17 mouse cellular contexts compared by ENCODE assay signal in the genomic region with DNA sequence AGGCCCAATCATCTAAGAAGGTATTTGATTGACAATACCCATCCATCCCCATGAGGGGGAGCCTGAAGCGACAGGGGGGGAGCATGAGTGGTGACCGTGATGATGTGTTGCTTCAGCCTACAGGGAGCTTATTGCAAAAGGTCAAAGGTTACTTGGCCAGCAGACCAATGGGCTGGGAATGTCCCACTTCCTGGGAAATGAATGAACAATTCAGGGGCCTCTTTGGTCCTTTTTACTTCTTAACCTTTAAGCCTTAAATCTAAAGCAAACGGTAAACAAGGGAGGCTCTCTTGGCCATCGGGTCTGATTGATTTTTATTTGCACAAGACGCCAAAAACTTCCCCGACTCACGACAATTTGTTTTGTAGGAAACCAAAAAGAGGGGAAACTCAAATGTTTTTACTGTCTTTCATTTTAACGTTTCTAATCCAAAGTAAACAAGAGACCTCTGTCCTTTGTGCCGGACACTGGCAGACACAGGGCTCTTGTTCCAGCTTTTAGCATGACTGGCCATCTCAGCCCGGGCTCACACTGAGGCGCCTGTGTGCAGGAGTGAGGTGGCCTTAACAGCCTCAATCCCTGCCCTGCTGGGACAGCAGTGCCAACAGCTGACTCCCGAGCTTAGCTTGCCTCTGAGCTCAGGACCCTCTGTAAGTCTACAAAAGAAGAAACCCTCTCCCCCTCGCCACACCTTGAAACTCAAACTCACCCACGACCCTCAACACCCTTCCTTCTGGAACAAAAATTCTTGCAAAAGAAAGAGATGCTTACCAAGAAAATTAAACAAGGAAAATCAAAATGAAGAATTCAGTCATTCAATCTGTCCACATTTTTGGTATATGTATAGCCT. TPM values are rescaled to one million over a fixed set of nuclear protein-coding genes. Genes with fewer than 3 reads are reported as not detected.
DNase-seq lines count a peak whose midpoint lies in the region; ATAC-seq and TF ChIP-seq lines count a peak whose summit lies in the region.
"Had no signal": no experiment of that assay in that cellular context is flagged by ENCODE, and none has a peak within 500 bp of the region (broad histone marks: within the 10 kb centered on the region; RNA-seq: fewer than 3 reads in every experiment).

No protein-coding gene starts in this region.

- intact Hi-C loops in heart, adult 2 months (cut with DNase I), result no loop called here

- H3K4me3 ChIP-seq in forebrain, postnatal 0 days (ENCODE audit: low read depth, low read length), result no peak overlapping the region
- H3K4me3 ChIP-seq in forebrain, embryonic 14.5 days (ENCODE audit: low read depth, low read length), result no peak overlapping the region
- H3K4me3 ChIP-seq in kidney, postnatal 0 days (replicated peaks; ENCODE audit: low read depth, low read length), result no peak overlapping the region
- no peak overlapping the region for H3K4me3 ChIP-seq in liver, embryonic 16.5 days (ENCODE audit: low read depth, low read length)
- no peak overlapping the region for H3K4me3 ChIP-seq in liver, postnatal 0 days (ENCODE audit: low read depth, low read length)
- no peak overlapping the region for H3K4me3 ChIP-seq in heart, adult 2 months
- H3K4me3 ChIP-seq: embryonic facial prominence, embryonic 12.5 days; forebrain, embryonic 10.5 days; midbrain, embryonic 15.5 days had no signal

- TF ChIP-seq EP300 in liver, postnatal 0 days (IDR thresholded peaks at IDR 0.05; ENCODE audit: low read depth), result no peak
- TF ChIP-seq EP300 in heart, adult 2 months (IDR thresholded peaks at IDR 0.05; ENCODE audit: insufficient read depth, low read depth, low read length), result no peak

- no peak overlapping the region for H3K9ac ChIP-seq in forebrain, postnatal 0 days
- no peak overlapping the region for H3K9ac ChIP-seq in forebrain, embryonic 14.5 days (ENCODE audit: low read length)
- no peak overlapping the region for H3K9ac ChIP-seq in kidney, postnatal 0 days (ENCODE audit: low read depth, low read length)
- H3K9ac ChIP-seq in liver, embryonic 16.5 days (ENCODE audit: low read depth, low read length), result no peak overlapping the region
- no peak overlapping the region for H3K9ac ChIP-seq in liver, postnatal 0 days (replicated peaks)
- H3K9ac ChIP-seq in heart, adult 2 months (ENCODE audit: low read depth, low read length), result no peak overlapping the region
- H3K9ac ChIP-seq: embryonic facial prominence, embryonic 12.5 days; liver, embryonic 14.5 days; midbrain, embryonic 15.5 days had no signal

- ATAC-seq in forebrain, postnatal 0 days, result peak; percentile 59
- ATAC-seq in forebrain, embryonic 14.5 days, result no peak
- ATAC-seq in kidney, postnatal 0 days (replicated peaks; ENCODE audit: low FRiP score, low read depth), result 0 out of 2 replicates have a peak, but pooled peaks have one; percentile 25
- ATAC-seq in liver, embryonic 16.5 days (ENCODE audit: low read depth), result peak; percentile 72
- peak; percentile 60 for ATAC-seq in liver, postnatal 0 days
- ATAC-seq: midbrain, embryonic 15.5 days had no signal

- no peaks in the 10 kb centered on the region for H3K79me2 ChIP-seq in heart, adult 2 months (replicated peaks; ENCODE audit: control insufficient read depth, insufficient read depth, low read length)

- no peak for TF ChIP-seq CTCF in forebrain, postnatal 0 days (IDR thresholded peaks at IDR 0.05; ENCODE audit: low read depth)
- TF ChIP-seq CTCF in kidney, postnatal 0 days (IDR thresholded peaks at IDR 0.05; ENCODE audit: low read depth), result peak; percentile 7; the same call in 1 of the 2 replicates
- peak; percentile 14; the same call in 1 of the 2 replicates for TF ChIP-seq CTCF in liver, postnatal 0 days (IDR thresholded peaks at IDR 0.05; ENCODE audit: low read depth)
- no peak for TF ChIP-seq CTCF in heart, adult 2 months (IDR thresholded peaks at IDR 0.05)

- no peak for TF ChIP-seq POLR2A in heart, adult 2 months (IDR thresholded peaks at IDR 0.05; ENCODE audit: insufficient read depth, low read depth, low read length)

- no peak for DNase-seq in forebrain, postnatal 0 days
- no peak for DNase-seq in forebrain, embryonic 14.5 days (ENCODE audit: low spot score)
- DNase-seq in kidney, postnatal 0 days (ENCODE audit: low spot score), result peak; percentile 32
- no peak for DNase-seq in kidney, adult 18-20 months
- no peak for DNase-seq in liver
- DNase-seq in liver, postnatal 0 days, result no peak
- no peak for DNase-seq in heart, adult 2 months
- DNase-seq: cerebellum, adult 8-10 months; heart, adult 18-20 months; heart, postnatal 4 days; kidney, adult 8-10 months; lung, postnatal 36 days had no signal

- H3K27me3 ChIP-seq in forebrain, postnatal 0 days (ENCODE audit: insufficient read depth, low read length), result no peaks in the 10 kb centered on the region
- no peaks in the 10 kb centered on the region for H3K27me3 ChIP-seq in forebrain, embryonic 14.5 days (replicated peaks; ENCODE audit: control insufficient read depth, insufficient read depth, low read length)
- no peaks in the 10 kb centered on the region for H3K27me3 ChIP-seq in kidney, postnatal 0 days (ENCODE audit: insufficient read depth, low read length)
- H3K27me3 ChIP-seq in liver, embryonic 16.5 days (ENCODE audit: control insufficient read depth, insufficient read depth, low read depth, low read length), result no peaks in the 10 kb centered on the region
- H3K27me3 ChIP-seq in liver, postnatal 0 days (ENCODE audit: insufficient read depth, low read length), result no peaks in the 10 kb centered on the region
- no peaks in the 10 kb centered on the region; the same call in 1 of the 2 replicates for H3K27me3 ChIP-seq in heart, adult 2 months (ENCODE audit: control insufficient read depth, insufficient read depth, low read length)
- H3K27me3 ChIP-seq: embryonic facial prominence, embryonic 12.5 days; midbrain, embryonic 15.5 days had no signal

- H3K27ac ChIP-seq in forebrain, postnatal 0 days (ENCODE audit: low read depth, low read length), result no peak overlapping the region
- no peak overlapping the region for H3K27ac ChIP-seq in forebrain, embryonic 14.5 days (ENCODE audit: low read depth, low read length)
- H3K27ac ChIP-seq in kidney, postnatal 0 days, result no peak overlapping the region
- no peak overlapping the region for H3K27ac ChIP-seq in liver, embryonic 16.5 days (ENCODE audit: low read length)
- H3K27ac ChIP-seq in liver, postnatal 0 days (ENCODE audit: low read depth), result 0 out of 2 replicates have a peak overlapping the region, but pooled peaks have one; percentile 18
- no peak overlapping the region for H3K27ac ChIP-seq in heart, adult 2 months
- H3K27ac ChIP-seq: embryonic facial prominence, embryonic 12.5 days; forebrain, embryonic 10.5 days; liver, embryonic 14.5 days; midbrain, embryonic 15.5 days had no signal

- 51% methylated on average over 14 of the region's 14 CpGs for WGBS in forebrain, postnatal 0 days
- WGBS in forebrain, embryonic 14.5 days, result 52% methylated on average over 14 of the region's 14 CpGs
- 39% methylated on average over 14 of the region's 14 CpGs for WGBS in kidney, postnatal 0 days
- WGBS in liver, embryonic 16.5 days (ENCODE audit: insufficient replicate concordance), result 45% methylated on average over 14 of the region's 14 CpGs
- 43% methylated on average over 14 of the region's 14 CpGs for WGBS in liver, postnatal 0 days (ENCODE audit: insufficient replicate concordance)
- 40% methylated on average over 14 of the region's 14 CpGs for WGBS in heart, adult 2 months

- H3K36me3 ChIP-seq in forebrain, postnatal 0 days (ENCODE audit: insufficient read depth), result no peaks in the 10 kb centered on the region
- no peaks in the 10 kb centered on the region for H3K36me3 ChIP-seq in forebrain, embryonic 14.5 days (ENCODE audit: control insufficient read depth, insufficient read depth, low read length)
- H3K36me3 ChIP-seq in kidney, postnatal 0 days (ENCODE audit: insufficient read depth, low read length), result no peaks in the 10 kb centered on the region
- H3K36me3 ChIP-seq in liver, embryonic 16.5 days (ENCODE audit: control insufficient read depth, insufficient read depth), result no peaks in the 10 kb centered on the region
- H3K36me3 ChIP-seq in liver, postnatal 0 days (replicated peaks; ENCODE audit: insufficient read depth, low read length), result no peaks in the 10 kb centered on the region
- H3K36me3 ChIP-seq in heart, adult 2 months (ENCODE audit: control insufficient read depth, insufficient read depth, low read length), result no peaks in the 10 kb centered on the region
- H3K36me3 ChIP-seq: embryonic facial prominence, embryonic 12.5 days; forebrain, embryonic 10.5 days; midbrain, embryonic 15.5 days had no signal

- no peaks in the 10 kb centered on the region for H3K9me3 ChIP-seq in forebrain, postnatal 0 days (ENCODE audit: low read length)
- no peaks in the 10 kb centered on the region for H3K9me3 ChIP-seq in forebrain, embryonic 14.5 days (replicated peaks; ENCODE audit: control insufficient read depth, low read length)
- no peaks in the 10 kb centered on the region for H3K9me3 ChIP-seq in kidney, postnatal 0 days (replicated peaks; ENCODE audit: low read length)
- H3K9me3 ChIP-seq in liver, embryonic 16.5 days (replicated peaks; ENCODE audit: control insufficient read depth, low read length), result no peaks in the 10 kb centered on the region
- no peaks in the 10 kb centered on the region for H3K9me3 ChIP-seq in liver, postnatal 0 days (ENCODE audit: low read length)
- H3K9me3 ChIP-seq: embryonic facial prominence, embryonic 12.5 days; forebrain, embryonic 10.5 days; midbrain, embryonic 15.5 days had no signal

- no peak overlapping the region for H3K4me2 ChIP-seq in forebrain, postnatal 0 days (ENCODE audit: low read depth)
- no peak overlapping the region for H3K4me2 ChIP-seq in forebrain, embryonic 14.5 days (ENCODE audit: low read length)
- H3K4me2 ChIP-seq in kidney, postnatal 0 days (ENCODE audit: low read length), result no peak overlapping the region
- no peak overlapping the region for H3K4me2 ChIP-seq in liver, embryonic 16.5 days (ENCODE audit: low read depth, low read length)
- no peak overlapping the region for H3K4me2 ChIP-seq in liver, postnatal 0 days (ENCODE audit: low read depth, low read length)
- H3K4me2 ChIP-seq: embryonic facial prominence, embryonic 12.5 days; midbrain, embryonic 15.5 days had no signal

- H3K4me1 ChIP-seq in forebrain, postnatal 0 days (ENCODE audit: insufficient read depth), result no peaks in the 10 kb centered on the region
- no peaks in the 10 kb centered on the region for H3K4me1 ChIP-seq in forebrain, embryonic 14.5 days (ENCODE audit: control insufficient read depth, insufficient read depth, low read length)
- H3K4me1 ChIP-seq in kidney, postnatal 0 days (replicated peaks; ENCODE audit: insufficient read depth, low read length), result no peaks in the 10 kb centered on the region; the same call in 1 of the 2 replicates
- H3K4me1 ChIP-seq in liver, embryonic 16.5 days (ENCODE audit: control insufficient read depth, low read depth, low read length), result no peaks in the 10 kb centered on the region; the same call in 1 of the 2 replicates
- H3K4me1 ChIP-seq in liver, postnatal 0 days (ENCODE audit: insufficient read depth), result no peaks in the 10 kb centered on the region; the same call in 1 of the 2 replicates
- H3K4me1 ChIP-seq in heart, adult 2 months (ENCODE audit: control insufficient read depth, insufficient read depth, low read length), result no peaks in the 10 kb centered on the region
- H3K4me1 ChIP-seq: embryonic facial prominence, embryonic 12.5 days; midbrain, embryonic 15.5 days had no signal

RNA-seq across cellular contexts. Expression of gene Tgfa, which starts 8.7 kb away (rescaled TPM):
- total RNA-seq in forebrain, postnatal 0 days (2014; rRNA removed), result 49.5 and 50.8 TPM in 2 replicates
- polyA plus RNA-seq in forebrain, postnatal 0 days (2015; fragmentation: Nextera tagmentation; extraction: Ambion mirVana), result 20.3 and 29.9 TPM in 2 replicates
- 7.5 and 12.0 TPM in 2 replicates for polyA plus RNA-seq in forebrain, embryonic 14.5 days (2014; fragmentation: Nextera tagmentation; extraction: Ambion mirVana)
- polyA plus RNA-seq in kidney, postnatal 0 days (2015; fragmentation: Nextera tagmentation; extraction: Ambion mirVana), result 5.7 and 6.1 TPM in 2 replicates
- polyA plus RNA-seq in liver, embryonic 16.5 days (2015; fragmentation: Nextera tagmentation; extraction: Ambion mirVana), result 2.3 and 2.4 TPM in 2 replicates
- polyA plus RNA-seq in liver, postnatal 0 days (2015; fragmentation: Nextera tagmentation; extraction: Ambion mirVana), result 3.0 TPM in 2 replicates
- total RNA-seq in heart, adult 2 months (2021), result 1 to 10 TPM; 1.0 to 1.6 TPM
- 0.80 and 1.0 TPM in 2 replicates for polyA plus RNA-seq in heart, adult 2 months (2012; rRNA removed)

Comparison
In these comparisons a context has a peak if more than half of its experiments do, and no peak if none do; other contexts are left out.
1. CTCF ChIP-seq: peak in kidney, postnatal 0 days (single experiment) and liver, postnatal 0 days (single experiment); none in forebrain, postnatal 0 days (single experiment) and heart, adult 2 months (single experiment).